In the genomic region with DNA sequence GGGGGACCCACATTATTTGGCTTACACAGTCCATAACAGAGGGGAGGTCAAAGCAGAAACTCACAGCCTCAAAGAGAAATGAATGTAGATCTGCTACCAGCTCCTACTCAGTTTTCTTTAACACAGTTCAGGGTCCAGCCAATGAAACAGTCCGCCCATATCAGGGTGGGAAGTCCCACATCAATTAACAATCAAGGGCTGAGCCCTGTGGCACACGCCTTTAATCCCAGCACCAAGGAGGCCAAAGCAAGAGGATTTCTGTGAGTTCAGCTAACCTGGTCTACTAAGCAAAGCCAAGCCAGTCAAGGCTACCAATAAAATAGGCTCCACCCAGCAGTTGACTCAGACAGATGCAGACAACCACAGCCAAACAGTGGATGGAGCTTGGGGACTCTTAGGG, we compare ENCODE assay signal across 7 mouse cellular contexts. TPM values are rescaled to one million over a fixed set of nuclear protein-coding genes. Genes with fewer than 3 reads are reported as not detected.
DNase-seq lines count a peak whose midpoint lies in the region; ATAC-seq and TF ChIP-seq lines count a peak whose summit lies in the region.
"Not testable (repeated sequence)": the region's sequence is repeated elsewhere in the genome, so short reads cannot be mapped to it uniquely, and the experiment has no call there.

No protein-coding gene starts in this region.

- TF ChIP-seq EP300 in CH12.LX (IDR thresholded peaks at IDR 0.05; ENCODE audit: low read length) = not testable (repeated sequence)

- not testable (repeated sequence) for TF ChIP-seq RAD21 in CH12.LX (IDR thresholded peaks at IDR 0.05; ENCODE audit: low read depth, low read length)

- TF ChIP-seq POLR2A in CH12.LX (IDR thresholded peaks at IDR 0.05; ENCODE audit: low read depth, low read length) = not testable (repeated sequence)

- not testable (repeated sequence) for H3K36me3 ChIP-seq in CH12.LX (replicated peaks in 1 of 2; ENCODE audit: control insufficient read depth in 1 of 2, insufficient read depth in 1 of 2, low read length in 1 of 2); embryonic facial prominence, embryonic 12.5 days; forebrain, embryonic 14.5 days (ENCODE audit: control insufficient read depth, insufficient read depth, low read length); intestine, embryonic 15.5 days; limb, embryonic 12.5 days; midbrain, embryonic 12.5 days; stomach, embryonic 16.5 days (ENCODE audit: control insufficient read depth, insufficient read depth, low read length)

- ATAC-seq in embryonic facial prominence, embryonic 12.5 days (ENCODE audit: insufficient number of reproducible peaks, insufficient read depth, low FRiP score, low TSS enrichment) = 0 out of 2 replicates have a peak, but pooled peaks have one; percentile 16
- ATAC-seq in forebrain, embryonic 14.5 days = not testable (repeated sequence)
- ATAC-seq in intestine, embryonic 15.5 days = peak; percentile 35; the same call in 1 of the 2 replicates
- peak; percentile 34 for ATAC-seq in limb, embryonic 12.5 days (ENCODE audit: insufficient number of reproducible peaks, insufficient read depth, low FRiP score, low TSS enrichment, low read depth)
- peak; percentile 61; the same call in 1 of the 2 replicates for ATAC-seq in midbrain, embryonic 12.5 days (ENCODE audit: low FRiP score, low read depth)
- ATAC-seq in stomach, embryonic 16.5 days (ENCODE audit: insufficient read depth, low FRiP score) = peak; percentile 67; the same call in 1 of the 2 replicates

- H3K27ac ChIP-seq in CH12.LX (ENCODE audit: insufficient read depth, low read depth) = peak overlapping the region; percentile 87
- not testable (repeated sequence) for H3K27ac ChIP-seq in embryonic facial prominence, embryonic 12.5 days; forebrain, embryonic 14.5 days (ENCODE audit: low read depth, low read length); intestine, embryonic 15.5 days; limb, embryonic 12.5 days; midbrain, embryonic 12.5 days (replicated peaks); stomach, embryonic 16.5 days (ENCODE audit: low read length)

- not testable (repeated sequence) for H3K9me3 ChIP-seq in CH12.LX (replicated peaks; ENCODE audit: low read length); embryonic facial prominence, embryonic 12.5 days; forebrain, embryonic 14.5 days (replicated peaks; ENCODE audit: control insufficient read depth, low read length); intestine, embryonic 15.5 days; limb, embryonic 12.5 days; midbrain, embryonic 12.5 days; stomach, embryonic 16.5 days (replicated peaks; ENCODE audit: control insufficient read depth, low read length)

- dilution Hi-C loops in CH12.LX (cut with MboI; ENCODE audit: extremely low pct_ligation_motif_present, extremely low pct_unique_long_range_greater_than_20kb, low sequenced_read_pairs) = not testable (repeated sequence)

- H3K4me3 ChIP-seq in CH12.LX (replicated peaks in 1 of 3; ENCODE audit: low read depth in 2 of 3, low read length in 2 of 3, poor library complexity in 1 of 3) = peak overlapping the region in 2 of 3 experiments; percentile 14 to 24
- not testable (repeated sequence) for H3K4me3 ChIP-seq in embryonic facial prominence, embryonic 12.5 days; forebrain, embryonic 14.5 days (ENCODE audit: low read depth, low read length); intestine, embryonic 15.5 days (replicated peaks); limb, embryonic 12.5 days (replicated peaks); midbrain, embryonic 12.5 days; stomach, embryonic 16.5 days (replicated peaks; ENCODE audit: low read length)

- in situ Hi-C loops in CH12.LX (cut with MboI; ENCODE audit: low pct_ligation_motif_present, low pct_unique_long_range_greater_than_20kb, low sequenced_read_pairs) = not testable (repeated sequence)

- peak; percentile 35 for DNase-seq in CH12.LX (ENCODE audit: extremely low read depth)
- DNase-seq in forebrain, embryonic 14.5 days (ENCODE audit: low spot score) = peak; percentile 0

- not testable (repeated sequence) for H3K27me3 ChIP-seq in CH12.LX (replicated peaks); embryonic facial prominence, embryonic 12.5 days; forebrain, embryonic 14.5 days (replicated peaks; ENCODE audit: control insufficient read depth, insufficient read depth, low read length); intestine, embryonic 15.5 days (replicated peaks); limb, embryonic 12.5 days; midbrain, embryonic 12.5 days; stomach, embryonic 16.5 days (ENCODE audit: control insufficient read depth, insufficient read depth, low read length)

- 74% methylated on average over 2 of the region's 2 CpGs for WGBS in embryonic facial prominence, embryonic 12.5 days
- 37% methylated on average over 2 of the region's 2 CpGs for WGBS in forebrain, embryonic 14.5 days
- WGBS in intestine, embryonic 15.5 days = 59% methylated on average over 2 of the region's 2 CpGs
- 66% methylated on average over 2 of the region's 2 CpGs for WGBS in limb, embryonic 12.5 days
- WGBS in midbrain, embryonic 12.5 days = 46% methylated on average over 2 of the region's 2 CpGs
- WGBS in stomach, embryonic 16.5 days = 51% methylated on average over 2 of the region's 2 CpGs

- not testable (repeated sequence) for TF ChIP-seq CTCF in CH12.LX (conservative IDR thresholded peaks at IDR 0.05 in 1 of 2, IDR thresholded peaks at IDR 0.05 in 1 of 2; ENCODE audit: low read depth in 2 of 2, low read length in 2 of 2)

- H3K4me1 ChIP-seq in CH12.LX (ENCODE audit: control insufficient read depth in 1 of 2, insufficient read depth in 2 of 2); embryonic facial prominence, embryonic 12.5 days; forebrain, embryonic 14.5 days (ENCODE audit: control insufficient read depth, insufficient read depth, low read length); intestine, embryonic 15.5 days (replicated peaks); limb, embryonic 12.5 days (replicated peaks); midbrain, embryonic 12.5 days; stomach, embryonic 16.5 days (ENCODE audit: control insufficient read depth, insufficient read depth, low read length): not testable (repeated sequence)

- H3K4me2 ChIP-seq in CH12.LX (ENCODE audit: insufficient read depth, low read depth, poor library complexity, severe bottlenecking) = peak overlapping the region; percentile 74
- H3K4me2 ChIP-seq in embryonic facial prominence, embryonic 12.5 days (replicated peaks); forebrain, embryonic 14.5 days (ENCODE audit: low read length); intestine, embryonic 15.5 days (replicated peaks); limb, embryonic 12.5 days; midbrain, embryonic 12.5 days (replicated peaks); stomach, embryonic 16.5 days (ENCODE audit: low read depth, low read length): not testable (repeated sequence)

- H3K79me2 ChIP-seq in CH12.LX (replicated peaks; ENCODE audit: control insufficient read depth, extremely low read depth, insufficient read depth, poor library complexity, severe bottlenecking) = peaks cover 17% of the 10 kb centered on the region

- H3K9ac ChIP-seq in CH12.LX (ENCODE audit: insufficient read depth, low read depth); embryonic facial prominence, embryonic 12.5 days; forebrain, embryonic 14.5 days (ENCODE audit: low read length); intestine, embryonic 15.5 days; limb, embryonic 12.5 days (replicated peaks); midbrain, embryonic 12.5 days (replicated peaks); stomach, embryonic 16.5 days (ENCODE audit: low read length): not testable (repeated sequence)

RNA-seq across cellular contexts. Expression of a gene that starts 7.5 kb away (rescaled TPM):
- total RNA-seq in CH12.LX (2012; rRNA removed) (338 and 389 TPM in 2 replicates), CH12.LX (2014; rRNA removed) (542 and 607 TPM in 2 replicates)
- 287 and 371 TPM in 2 replicates for polyA plus RNA-seq in CH12.LX (2012; ENCODE audit: insufficient read length, low read depth)
- 511 and 553 TPM in 2 replicates for polyA plus RNA-seq in embryonic facial prominence, embryonic 12.5 days (2016; fragmentation: Nextera tagmentation; extraction: Ambion mirVana)
- 1,124 and 1,383 TPM in 2 replicates for polyA plus RNA-seq in forebrain, embryonic 14.5 days (2014; fragmentation: Nextera tagmentation; extraction: Ambion mirVana)
- polyA plus RNA-seq in intestine, embryonic 15.5 days (2015; fragmentation: Nextera tagmentation; extraction: Ambion mirVana) = 524 and 531 TPM in 2 replicates
- 528 and 536 TPM in 2 replicates for polyA plus RNA-seq in limb, embryonic 12.5 days (2016; fragmentation: Nextera tagmentation; extraction: Ambion mirVana)
- polyA plus RNA-seq in midbrain, embryonic 12.5 days (2016; fragmentation: Nextera tagmentation; extraction: Ambion mirVana) = 776 and 817 TPM in 2 replicates
- 440 and 474 TPM in 2 replicates for polyA plus RNA-seq in stomach, embryonic 16.5 days (2015; fragmentation: Nextera tagmentation; extraction: Ambion mirVana)
